Mouse (Mus musculus): ENCODE results near the gene Rasa3.
A peak's percentile ranks its signal among the peaks of the same experiment; 100 is the strongest.

Rasa3 gene

GRCm38 (mm10) chr8:13677413-13677883 is at the start of gene Rasa3:
TSS of gene Rasa3 (minus strand) at chr8:13677603.
- peak; percentile 92 for DNase-seq

- DNase-seq = peak; percentile 45
Measured at GRCm38 (mm10) chr8:13725722-13726121, 48.3 kb upstream of the Rasa3 start.

GRCm38 (mm10) chr8:13718980-13719379 is 41.6 kb upstream of the Rasa3 start:
- DNase-seq = no peak

GRCm38 (mm10) chr8:13708514-13708913 is 31.1 kb upstream of the Rasa3 start:
- no peak for DNase-seq

GRCm38 (mm10) chr8:13706918-13707317 is 29.5 kb upstream of the Rasa3 start:
- DNase-seq = no peak

- DNase-seq = peak; percentile 66
Measured at GRCm38 (mm10) chr8:13705668-13706067, 28.3 kb upstream of the Rasa3 start, which contains the start of gene Cfap97d2. TSS of gene Cfap97d2 (plus strand) at chr8:13705889.

- DNase-seq = no peak
Measured at GRCm38 (mm10) chr8:13704301-13704700, 26.9 kb upstream of the Rasa3 start.

GRCm38 (mm10) chr8:13703756-13704155 is 26.4 kb upstream of the Rasa3 start:
- no peak for DNase-seq

- no peak for DNase-seq
Measured at GRCm38 (mm10) chr8:13702755-13703154, 25.4 kb upstream of the Rasa3 start.

- DNase-seq = no peak
Measured at GRCm38 (mm10) chr8:13699323-13699949, 22.0 kb upstream of the Rasa3 start.

- no peak for DNase-seq
Measured at GRCm38 (mm10) chr8:13698281-13698680, 20.9 kb upstream of the Rasa3 start.

- DNase-seq = no peak
Measured at GRCm38 (mm10) chr8:13697681-13698080, 20.3 kb upstream of the Rasa3 start.

- no peak for DNase-seq
Measured at GRCm38 (mm10) chr8:13697196-13697595, 19.8 kb upstream of the Rasa3 start.

GRCm38 (mm10) chr8:13696157-13696556 is 18.8 kb upstream of the Rasa3 start:
- DNase-seq = no peak

GRCm38 (mm10) chr8:13695203-13695867 is 17.9 kb upstream of the Rasa3 start:
- no peak for DNase-seq

- no peak for DNase-seq
Measured at GRCm38 (mm10) chr8:13694735-13695134, 17.3 kb upstream of the Rasa3 start.

- DNase-seq = no peak
Measured at GRCm38 (mm10) chr8:13692302-13693066, 15.1 kb upstream of the Rasa3 start.

GRCm38 (mm10) chr8:13689331-13689730 is 11.9 kb upstream of the Rasa3 start:
- no peak for DNase-seq

- no peak for DNase-seq
Measured at GRCm38 (mm10) chr8:13688461-13688860, 11.1 kb upstream of the Rasa3 start.

GRCm38 (mm10) chr8:13687941-13688340 is 10.5 kb upstream of the Rasa3 start:
- no peak for DNase-seq

GRCm38 (mm10) chr8:13687101-13687717 is 9.8 kb upstream of the Rasa3 start:
- no peak for DNase-seq

GRCm38 (mm10) chr8:13686426-13686825 is 9.0 kb upstream of the Rasa3 start:
- no peak for DNase-seq

GRCm38 (mm10) chr8:13685674-13686314 is 8.4 kb upstream of the Rasa3 start:
- no peak for DNase-seq
